Mouse (Mus musculus): ENCODE measurements around the gene Sytl2. TPM values are rescaled to one million over a fixed set of nuclear protein-coding genes. Genes with fewer than 3 reads are reported as not detected.
A peak's percentile ranks its signal among the peaks of the same experiment; 100 is the strongest.

Sytl2 gene
- total and polyA plus RNA-seq, 3 experiments = 0.85 TPM; not detected in 2

DNA sequence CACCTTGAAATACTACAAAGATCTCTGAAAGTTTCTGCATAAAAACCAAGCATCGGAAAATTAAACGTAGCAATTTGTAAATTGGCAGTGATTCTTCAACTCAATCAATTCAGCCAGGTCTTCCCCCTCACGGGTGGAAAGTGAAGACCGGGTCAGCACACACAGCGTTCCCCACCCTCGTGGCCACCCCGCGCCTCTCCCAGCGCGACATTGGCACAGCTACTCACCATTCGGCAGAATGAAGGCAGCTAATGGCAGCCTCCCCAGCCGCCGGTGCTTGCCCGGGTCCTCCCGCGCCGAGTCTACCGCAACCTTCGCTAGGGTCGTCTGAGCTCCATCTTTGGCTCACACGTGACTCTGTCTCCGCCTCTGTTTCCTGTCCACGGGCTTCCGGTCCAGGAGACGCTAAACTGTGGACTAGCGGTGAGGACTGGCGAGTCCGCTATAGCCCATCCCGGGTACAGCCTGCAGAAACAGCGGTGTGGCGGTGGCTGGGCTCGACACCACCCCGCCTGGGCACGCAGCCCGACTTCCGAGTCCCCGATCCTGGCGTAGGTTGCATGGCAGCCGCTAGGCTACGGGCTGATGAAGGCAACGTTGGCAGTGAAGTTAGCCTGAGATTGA, 154.9 kb downstream of the Sytl2 start, which contains the start of gene Tmem126a (continued):
- TF ChIP-seq JUND (conservative IDR thresholded peaks at IDR 0.05; ENCODE audit: low read depth, low read length) (no peak), MAZ (IDR thresholded peaks at IDR 0.05; ENCODE audit: low read depth, low read length) (peak; percentile 61), MAX (IDR thresholded peaks at IDR 0.05; ENCODE audit: low read length) (peak; percentile 92), NELFE (IDR thresholded peaks at IDR 0.05; ENCODE audit: low read depth, low read length) (peak; percentile 94), TCF12 (IDR thresholded peaks at IDR 0.05; ENCODE audit: low read depth, low read length) (peak; percentile 90), CHD2 (IDR thresholded peaks at IDR 0.05; ENCODE audit: low read length) (peak; percentile 54; the same call in 1 of the 2 replicates), NRF1 (IDR thresholded peaks at IDR 0.05; ENCODE audit: low read depth, low read length) (peak; percentile 46), PAX5 (IDR thresholded peaks at IDR 0.05; ENCODE audit: low read length) (no peak), ZC3H11A (IDR thresholded peaks at IDR 0.05; ENCODE audit: low read depth, low read length) (no peak), CHD1 (IDR thresholded peaks at IDR 0.05; ENCODE audit: low read depth, low read length) (peak; percentile 90), POLR2AphosphoS2 (IDR thresholded peaks at IDR 0.05; ENCODE audit: low read depth, low read length) (peak; percentile 89), GABPA (IDR thresholded peaks at IDR 0.05; ENCODE audit: insufficient replicate concordance, low read depth, low read length) (no peak), MEF2A (IDR thresholded peaks at IDR 0.05; ENCODE audit: borderline replicate concordance, low read depth, low read length) (peak; percentile 68), IRF4 (IDR thresholded peaks at IDR 0.05; ENCODE audit: low read depth, low read length) (peak; percentile 71), E2F4 (IDR thresholded peaks at IDR 0.05; ENCODE audit: insufficient replicate concordance, low read depth, low read length) (no peak), ZNF384 (IDR thresholded peaks at IDR 0.05; ENCODE audit: low read depth, low read length) (no peak), ZMIZ1 (IDR thresholded peaks at IDR 0.05; ENCODE audit: low read depth, low read length) (peak; percentile 91), USF1 (IDR thresholded peaks at IDR 0.05; ENCODE audit: low read depth, low read length) (peak; percentile 88), ZKSCAN1 (IDR thresholded peaks at IDR 0.05; ENCODE audit: borderline replicate concordance, low read depth, low read length) (no peak), KAT2A (IDR thresholded peaks at IDR 0.05; ENCODE audit: insufficient replicate concordance, low read length) (0 out of 2 replicates have a peak, but pooled peaks have one; percentile 47)

DNA sequence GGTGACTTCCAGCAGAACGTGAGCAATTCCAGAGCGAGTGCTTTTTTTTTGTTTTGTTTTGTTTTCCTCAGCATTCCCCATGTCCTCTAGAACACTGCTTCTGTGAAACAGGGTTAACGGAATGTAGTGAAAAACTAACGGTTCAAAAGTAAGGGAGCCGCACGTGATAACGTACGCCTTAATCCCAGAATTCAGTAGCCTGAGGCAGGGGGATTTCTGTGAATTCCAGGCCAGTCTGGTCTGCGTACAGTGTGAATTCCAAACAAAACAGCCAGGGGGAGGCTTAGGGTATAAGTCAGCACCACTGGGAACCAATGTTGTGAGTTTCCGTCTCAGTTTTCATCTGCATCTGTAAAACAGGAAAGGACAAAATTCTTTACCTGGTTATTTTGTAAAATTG, 155.5 kb downstream of the Sytl2 start:
- no peak for DNase-seq (ENCODE audit: extremely low read depth)
- H3K9me3 ChIP-seq (replicated peaks; ENCODE audit: low read length) = no peaks in the 10 kb centered on the region
- TF ChIP-seq BHLHE40 (IDR thresholded peaks at IDR 0.05; ENCODE audit: low read depth, low read length) = peak; percentile 54; the same call in 1 of the 2 replicates
- no peak for TF ChIP-seq TCF12 (IDR thresholded peaks at IDR 0.05; ENCODE audit: low read depth, low read length)
- peaks cover 12% of the 10 kb centered on the region for H3K79me2 ChIP-seq (replicated peaks; ENCODE audit: control insufficient read depth, extremely low read depth, insufficient read depth, poor library complexity, severe bottlenecking)
- peaks cover 8 to 21% of the 10 kb centered on the region in 2 experiments for H3K36me3 ChIP-seq (replicated peaks in 1 of 2; ENCODE audit: control insufficient read depth in 1 of 2, insufficient read depth in 1 of 2, low read length in 1 of 2)
- H3K4me3 ChIP-seq (replicated peaks in 1 of 3; ENCODE audit: low read depth in 2 of 3, low read length in 2 of 3, poor library complexity in 1 of 3) = peak overlapping the region; percentile 60 to 96 (median 64)
- dilution Hi-C loops (cut with MboI; ENCODE audit: extremely low pct_ligation_motif_present, extremely low pct_unique_long_range_greater_than_20kb, low sequenced_read_pairs) (no loop called here), in situ Hi-C loops (cut with MboI; ENCODE audit: low pct_ligation_motif_present, low pct_unique_long_range_greater_than_20kb, low sequenced_read_pairs) (no loop called here)
- peaks cover 0 to 7% of the 10 kb centered on the region in 2 experiments; a peak in 2 of 4 replicates for H3K4me1 ChIP-seq (ENCODE audit: control insufficient read depth in 1 of 2, insufficient read depth in 2 of 2)
- H3K27me3 ChIP-seq (replicated peaks) = no peaks in the 10 kb centered on the region
- peak overlapping the region; percentile 79 for H3K9ac ChIP-seq (ENCODE audit: insufficient read depth, low read depth)
- peak overlapping the region; percentile 66 for H3K4me2 ChIP-seq (ENCODE audit: insufficient read depth, low read depth, poor library complexity, severe bottlenecking)
- H3K27ac ChIP-seq (ENCODE audit: insufficient read depth, low read depth) = peak overlapping the region; percentile 93

Other genes with a start within 250 kb of the Sytl2 start
- 26.1 and 27.6 TPM in 2 replicates for gene Picalm, start 172.0 kb upstream of the Sytl2 start, total RNA-seq (2012; rRNA removed)
- 94.3 and 101 TPM in 2 replicates for gene Picalm, start 172.0 kb upstream of the Sytl2 start, total RNA-seq (2014; rRNA removed)
- 53.2 and 53.4 TPM in 2 replicates for gene Picalm, start 172.0 kb upstream of the Sytl2 start, polyA plus RNA-seq (2012; ENCODE audit: insufficient read length, low read depth)
- not detected in 2 replicates for gene Ccdc83, start 36.5 kb upstream of the Sytl2 start, total RNA-seq (2012; rRNA removed)
- gene Ccdc83, start 36.5 kb upstream of the Sytl2 start, total RNA-seq (2014; rRNA removed) = not detected in 2 replicates
- gene Ccdc83, start 36.5 kb upstream of the Sytl2 start, polyA plus RNA-seq (2012; ENCODE audit: insufficient read length, low read depth) = not detected in 2 replicates
- not detected in 2 replicates for gene Ccdc89, start 124.3 kb downstream of the Sytl2 start, total RNA-seq (2012; rRNA removed)
- not detected in 2 replicates for gene Ccdc89, start 124.3 kb downstream of the Sytl2 start, total RNA-seq (2014; rRNA removed)
- not detected in 2 replicates for gene Ccdc89, start 124.3 kb downstream of the Sytl2 start, polyA plus RNA-seq (2012; ENCODE audit: insufficient read length, low read depth)
- gene Crebzf, start 140.5 kb downstream of the Sytl2 start, total RNA-seq (2012; rRNA removed) = 63.2 and 74.0 TPM in 2 replicates
- gene Crebzf, start 140.5 kb downstream of the Sytl2 start, total RNA-seq (2014; rRNA removed) = 102 and 115 TPM in 2 replicates
- 51.8 and 61.5 TPM in 2 replicates for gene Crebzf, start 140.5 kb downstream of the Sytl2 start, polyA plus RNA-seq (2012; ENCODE audit: insufficient read length, low read depth)
- gene Tmem126a, start 155.0 kb downstream of the Sytl2 start, total RNA-seq (2012; rRNA removed) = 65.3 and 78.0 TPM in 2 replicates
- 121 and 133 TPM in 2 replicates for gene Tmem126a, start 155.0 kb downstream of the Sytl2 start, total RNA-seq (2014; rRNA removed)
- 62.3 and 70.9 TPM in 2 replicates for gene Tmem126a, start 155.0 kb downstream of the Sytl2 start, polyA plus RNA-seq (2012; ENCODE audit: insufficient read length, low read depth)
- 10.8 and 10.9 TPM in 2 replicates for gene Tmem126b, start 173.7 kb downstream of the Sytl2 start, total RNA-seq (2012; rRNA removed)
- 15.7 and 16.7 TPM in 2 replicates for gene Tmem126b, start 173.7 kb downstream of the Sytl2 start, total RNA-seq (2014; rRNA removed)
- gene Tmem126b, start 173.7 kb downstream of the Sytl2 start, polyA plus RNA-seq (2012; ENCODE audit: insufficient read length, low read depth) = 9.1 and 11.8 TPM in 2 replicates
- not detected in 2 replicates for gene Dlg2, start 174.4 kb downstream of the Sytl2 start, total RNA-seq (2012; rRNA removed)
- not detected in 2 replicates for gene Dlg2, start 174.4 kb downstream of the Sytl2 start, total RNA-seq (2014; rRNA removed)
- gene Dlg2, start 174.4 kb downstream of the Sytl2 start, polyA plus RNA-seq (2012; ENCODE audit: insufficient read length, low read depth) = 0.36 TPM in 1 of 2 replicates, not detected in the other